Mouse (Mus musculus) liver, embryonic 14.5 days (tissue): ENCODE measurements around the gene Cbx7.

Source experiments
- CTCF ChIP-seq: IDR thresholded peaks from 2 replicates; pipeline ENCODE4 v1.5.1; 2016; ENCODE audit warnings: antibody characterized with exemption, low read depth, control low read depth
- EP300 ChIP-seq: IDR thresholded peaks from 2 replicates; pipeline ENCODE4 v1.6.1; 2016; ENCODE audit warnings: antibody characterized with exemption, low read depth

GRCm38 (mm10) chr15:80020516-80020915, 49.6 kb upstream of the Cbx7 start:
- TF ChIP-seq CTCF: no peak
- TF ChIP-seq EP300: no peak
